Mouse (Mus musculus): ENCODE results near the gene Vsig2.

- TF ChIP-seq GATA1 (IDR thresholded peaks at IDR 0.05; ENCODE audit: low read length) (no peak), TAL1 (IDR thresholded peaks at IDR 0.05; ENCODE audit: low read length) (no peak)
Measured at GRCm38 (mm10) chr9:37572204-37572876, 33.3 kb downstream of the Vsig2 start.
